In the genomic region with DNA sequence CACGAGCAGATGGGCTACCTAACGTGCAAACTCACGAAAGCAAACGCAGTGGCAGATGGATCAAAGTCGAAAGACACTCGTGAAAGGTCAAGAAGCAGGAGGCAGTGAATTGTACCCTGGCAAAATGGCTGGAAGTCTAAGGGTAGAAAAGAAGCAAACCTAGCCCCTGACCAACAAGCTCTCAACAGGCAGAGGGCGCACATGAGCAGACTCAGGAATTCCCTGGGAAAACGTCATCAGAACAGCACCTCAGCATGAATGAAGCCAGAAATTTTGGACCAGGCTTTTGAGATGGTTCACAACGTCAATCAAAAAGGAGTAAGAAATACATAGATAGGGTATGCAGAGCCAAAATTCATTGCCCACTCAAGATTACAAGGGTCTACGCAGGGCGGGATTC, we compare ENCODE assay signal across 11 mouse cellular contexts. TPM values are rescaled to one million over a fixed set of nuclear protein-coding genes. Genes with fewer than 3 reads are reported as not detected.
DNase-seq lines count a peak whose midpoint lies in the region; ATAC-seq lines count a peak whose summit lies in the region.
"Not testable (repeated sequence)": the region's sequence is repeated elsewhere in the genome, so short reads cannot be mapped to it uniquely, and the experiment has no call there.
"Had no signal": no experiment of that assay in that cellular context is flagged by ENCODE, and none has a peak within 500 bp of the region (broad histone marks: within the 10 kb centered on the region; RNA-seq: fewer than 3 reads in every experiment).

No protein-coding gene starts in this region.

- ATAC-seq in forebrain, embryonic 11.5 days (replicated peaks; ENCODE audit: low FRiP score): not testable (repeated sequence)

- not testable (repeated sequence) for H3K27me3 ChIP-seq in forebrain, embryonic 11.5 days (ENCODE audit: control insufficient read depth, insufficient read depth, low read length); hindbrain, embryonic 10.5 days (ENCODE audit: insufficient read depth, poor library complexity, severe bottlenecking)

- H3K27ac ChIP-seq in forebrain, embryonic 11.5 days (ENCODE audit: low read depth, low read length); hindbrain, embryonic 10.5 days: not testable (repeated sequence)

- 5% methylated on average over 5 of the region's 11 CpGs for WGBS in forebrain, embryonic 11.5 days
- WGBS in hindbrain, embryonic 10.5 days: 10% methylated on average over 7 of the region's 11 CpGs

- H3K4me1 ChIP-seq in forebrain, embryonic 11.5 days (replicated peaks; ENCODE audit: control insufficient read depth, insufficient read depth, low read length); hindbrain, embryonic 10.5 days (replicated peaks): not testable (repeated sequence)

- not testable (repeated sequence) for H3K9me3 ChIP-seq in forebrain, embryonic 11.5 days (ENCODE audit: control insufficient read depth, low read length); hindbrain, embryonic 10.5 days

- not testable (repeated sequence) for H3K4me3 ChIP-seq in forebrain, embryonic 11.5 days (ENCODE audit: low read depth, low read length); hindbrain, embryonic 10.5 days

- not testable (repeated sequence) for H3K4me2 ChIP-seq in forebrain, embryonic 11.5 days (ENCODE audit: low read depth, low read length, severe bottlenecking)

- intact Hi-C loops in left cerebral cortex, postnatal 25 days (cut with DNase I): not testable (repeated sequence)

- DNase-seq in cerebellum, adult 8-10 months: peak; percentile 9
- peak; percentile 79 for DNase-seq in forebrain, embryonic 11.5 days (ENCODE audit: low spot score)
- DNase-seq in hindbrain, embryonic 10.5 days (ENCODE audit: low spot score): peak; percentile 56
- peak; percentile 44 for DNase-seq in kidney, postnatal 10 days
- DNase-seq in left cerebral cortex, postnatal 25 days (ENCODE audit: low spot score in 2 of 2): peak; percentile 24 to 56
- peak; percentile 23 for DNase-seq in lung, postnatal 36 days
- DNase-seq in right cerebral cortex, adult 2 months (ENCODE audit: low spot score in 2 of 2): peak; percentile 53 to 56

- H3K36me3 ChIP-seq in forebrain, embryonic 11.5 days (ENCODE audit: control insufficient read depth, insufficient read depth, low read length); hindbrain, embryonic 10.5 days: not testable (repeated sequence)

- not testable (repeated sequence) for H3K9ac ChIP-seq in forebrain, embryonic 11.5 days (ENCODE audit: low read length)

RNA-seq across cellular contexts. Expression of gene Gm8237, which starts 1.0 kb away (rescaled TPM):
- polyA plus RNA-seq in forebrain, embryonic 11.5 days (2014; fragmentation: Nextera tagmentation; extraction: Ambion mirVana): 0.47 TPM in 1 of 2 replicates, not detected in the other
- polyA plus RNA-seq in hindbrain, embryonic 10.5 days (2016; fragmentation: Nextera tagmentation; extraction: Ambion mirVana): 0.39 and 0.52 TPM in 2 replicates
- under 1 TPM; 0.78 to 0.96 TPM for total RNA-seq in left cerebral cortex, postnatal 25 days (2021)
- polyA plus RNA-seq: kidney, embryonic 14.5 days had no signal

RNA-seq across cellular contexts. Expression of gene Gm3424, which starts 49.0 kb away (rescaled TPM):
- not detected in 2 replicates for polyA plus RNA-seq in forebrain, embryonic 11.5 days (2014; fragmentation: Nextera tagmentation; extraction: Ambion mirVana)
- polyA plus RNA-seq in hindbrain, embryonic 10.5 days (2016; fragmentation: Nextera tagmentation; extraction: Ambion mirVana): not detected in 2 replicates
- not detected for total RNA-seq in left cerebral cortex, postnatal 25 days (2021)
- polyA plus RNA-seq: kidney, embryonic 14.5 days; lung, embryonic 16.5 days; neural tube, embryonic 14.5 days; urinary bladder, adult 2 months had no signal

Comparison
In these comparisons a context has a peak if more than half of its experiments do, and no peak if none do; other contexts are left out.
1. DNase-seq: peak in every context shown above with its lines; median percentile 79 in forebrain, embryonic 11.5 days; 56 in hindbrain, embryonic 10.5 days; 54 in right cerebral cortex, adult 2 months; 44 in kidney, postnatal 10 days; 40 in left cerebral cortex, postnatal 25 days; 23 in lung, postnatal 36 days; 9 in cerebellum, adult 8-10 months.